Mouse (Mus musculus) olfactory bulb, adult 2 months (tissue): ENCODE results near the gene 0610030E20Rik.

Experiments
- CTCF ChIP-seq: fragments of 200-500 bp; IDR thresholded peaks from 2 replicates; pipeline ENCODE4 v1.5.1; 2012; ENCODE audit warnings: low read depth, mild to moderate bottlenecking, low read length, moderate library complexity; ENCODE audit not compliant: insufficient read depth
- POLR2A ChIP-seq: fragments of 200-500 bp; IDR thresholded peaks from 2 replicates; pipeline ENCODE4 v1.6.1; 2012; ENCODE audit warnings: mild to moderate bottlenecking, low read depth, low read length, moderate library complexity; ENCODE audit not compliant: insufficient read depth

DNA sequence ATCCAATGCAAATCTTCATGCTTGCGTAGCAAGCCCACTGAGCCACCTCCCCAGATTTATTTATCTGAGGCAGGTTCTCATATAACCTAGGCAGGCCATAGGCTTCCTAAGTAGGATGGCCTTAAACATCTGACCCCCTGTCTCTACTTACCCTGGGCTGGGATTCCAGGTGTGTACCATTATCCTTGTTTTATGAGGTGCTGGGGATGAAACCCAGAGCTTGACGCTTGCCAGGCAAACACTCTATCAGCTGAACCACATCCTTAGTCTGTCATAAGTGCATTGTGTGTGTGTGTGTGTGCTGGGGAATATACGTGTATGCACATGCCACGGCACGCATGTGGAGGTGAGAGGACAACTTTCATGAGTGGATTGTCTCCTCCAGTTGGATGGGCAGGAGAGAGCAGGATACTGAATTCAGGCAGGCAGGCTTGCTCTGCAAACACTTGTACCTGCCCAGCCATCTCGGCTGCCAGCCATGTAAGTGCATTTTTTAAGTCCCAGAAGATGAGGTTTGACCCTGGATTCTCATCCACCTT, 41.7 kb downstream of the 0610030E20Rik start:
- TF ChIP-seq CTCF (no peak), POLR2A (no peak)
